Mouse (Mus musculus): Measurements from ENCODE around the gene Dock9. TPM values are rescaled to one million over a fixed set of nuclear protein-coding genes. Genes with fewer than 3 reads are reported as not detected.
"Not testable (repeated sequence)": the region's sequence is repeated elsewhere in the genome, so short reads cannot be mapped to it uniquely, and the experiment has no call there.

The Dock9 gene
- total and polyA plus RNA-seq, 3 experiments = 19.8 to 25.7 (median 24.0) TPM

DNA sequence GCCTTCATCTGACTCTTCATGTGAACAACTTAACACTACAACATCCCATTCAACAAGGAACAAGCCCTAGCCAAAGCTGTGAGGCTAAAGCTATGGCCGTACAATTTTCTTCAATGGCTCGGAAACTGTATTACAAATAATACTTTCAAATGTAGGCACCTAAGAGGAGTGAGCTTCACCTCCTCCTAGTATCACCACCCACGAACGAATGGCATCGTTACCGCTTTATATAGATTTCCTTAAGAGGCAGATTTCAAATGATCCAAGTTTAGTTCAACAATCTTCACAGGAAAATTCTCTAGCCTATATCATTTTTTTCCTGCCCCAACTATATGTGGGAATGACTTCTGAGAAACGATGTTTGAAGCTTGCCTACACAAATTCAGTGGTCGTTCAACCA is 165.7 kb downstream of the Dock9 start:
- H3K4me1 ChIP-seq (ENCODE audit: control insufficient read depth, insufficient read depth, low read length) = peaks cover 3% of the 10 kb centered on the region
- no peak for DNase-seq
- H3K79me2 ChIP-seq (replicated peaks; ENCODE audit: control insufficient read depth, insufficient read depth, low read length) = no peaks in the 10 kb centered on the region
- no peaks in the 10 kb centered on the region for H3K36me3 ChIP-seq (ENCODE audit: control insufficient read depth, insufficient read depth, low read length)
- WGBS = 94% methylated on average over 8 of the region's 8 CpGs
- H3K9ac ChIP-seq (ENCODE audit: low read depth, low read length) = no peak overlapping the region
- no peaks in the 10 kb centered on the region for H3K27me3 ChIP-seq (ENCODE audit: control insufficient read depth, insufficient read depth, low read length)
- H3K27ac ChIP-seq = no peak overlapping the region
- no peak for TF ChIP-seq EP300 (IDR thresholded peaks at IDR 0.05; ENCODE audit: insufficient read depth, low read depth, low read length)
- TF ChIP-seq POLR2A (IDR thresholded peaks at IDR 0.05; ENCODE audit: insufficient read depth, low read depth, low read length) = no peak
- no peak for TF ChIP-seq CTCF (IDR thresholded peaks at IDR 0.05)
- intact Hi-C loops (cut with DNase I) = no loop called here
- H3K4me3 ChIP-seq = no peak overlapping the region

GRCm38 (mm10) chr14:121626741-121627140 is 170.9 kb downstream of the Dock9 start:
- Histone ChIP-seq H3K36me3 (ENCODE audit: control insufficient read depth, insufficient read depth, low read length) (no peaks in the 10 kb centered on the region), H3K4me3 (no peak overlapping the region), H3K9ac (ENCODE audit: low read depth, low read length) (no peak overlapping the region), H3K27me3 (ENCODE audit: control insufficient read depth, insufficient read depth, low read length) (no peaks in the 10 kb centered on the region), H3K79me2 (replicated peaks; ENCODE audit: control insufficient read depth, insufficient read depth, low read length) (no peaks in the 10 kb centered on the region), H3K27ac (no peak overlapping the region), H3K4me1 (ENCODE audit: control insufficient read depth, insufficient read depth, low read length) (no peaks in the 10 kb centered on the region)
- no peak for DNase-seq
- intact Hi-C loops (cut with DNase I) = no loop called here
- TF ChIP-seq POLR2A (IDR thresholded peaks at IDR 0.05; ENCODE audit: insufficient read depth, low read depth, low read length) (no peak), EP300 (IDR thresholded peaks at IDR 0.05; ENCODE audit: insufficient read depth, low read depth, low read length) (no peak), CTCF (IDR thresholded peaks at IDR 0.05) (no peak)
- WGBS = 67% methylated on average over 12 of the region's 12 CpGs

GRCm38 (mm10) chr14:121623996-121624542 is 173.6 kb downstream of the Dock9 start:
- intact Hi-C loops (cut with DNase I); H3K9ac ChIP-seq (ENCODE audit: low read depth, low read length); H3K36me3 ChIP-seq (ENCODE audit: control insufficient read depth, insufficient read depth, low read length); H3K27ac ChIP-seq; H3K79me2 ChIP-seq (replicated peaks; ENCODE audit: control insufficient read depth, insufficient read depth, low read length); DNase-seq; H3K4me1 ChIP-seq (ENCODE audit: control insufficient read depth, insufficient read depth, low read length); H3K27me3 ChIP-seq (ENCODE audit: control insufficient read depth, insufficient read depth, low read length); H3K4me3 ChIP-seq: not testable (repeated sequence)
- WGBS = 87% methylated on average over 6 of the region's 6 CpGs

DNA sequence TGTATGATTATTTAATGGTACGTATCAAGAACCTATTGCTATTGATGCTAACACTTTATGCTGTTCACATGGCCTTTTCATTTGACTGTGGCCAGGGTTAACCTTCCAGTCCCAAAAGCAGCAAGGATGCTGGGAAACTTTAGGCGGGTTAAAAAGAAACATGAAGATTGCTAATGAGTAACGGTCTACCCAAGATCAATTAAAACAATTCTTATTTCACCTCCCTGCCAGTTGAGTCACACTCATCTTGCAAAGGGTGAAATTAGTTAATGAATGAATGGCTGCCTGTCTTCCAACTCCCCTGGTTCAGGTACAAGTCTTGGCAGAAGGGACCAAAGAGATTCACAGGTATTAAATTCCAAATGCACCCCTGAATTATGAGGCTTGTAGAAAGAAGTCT is 175.8 kb downstream of the Dock9 start:
- no peak overlapping the region for H3K27ac ChIP-seq
- no peaks in the 10 kb centered on the region for H3K27me3 ChIP-seq (ENCODE audit: control insufficient read depth, insufficient read depth, low read length)
- no peaks in the 10 kb centered on the region for H3K79me2 ChIP-seq (replicated peaks; ENCODE audit: control insufficient read depth, insufficient read depth, low read length)
- H3K9ac ChIP-seq (ENCODE audit: low read depth, low read length) = no peak overlapping the region
- no peaks in the 10 kb centered on the region for H3K4me1 ChIP-seq (ENCODE audit: control insufficient read depth, insufficient read depth, low read length)
- intact Hi-C loops (cut with DNase I) = no loop called here
- H3K4me3 ChIP-seq = no peak overlapping the region
- H3K36me3 ChIP-seq (ENCODE audit: control insufficient read depth, insufficient read depth, low read length) = no peaks in the 10 kb centered on the region
- DNase-seq = no peak
- no peak for TF ChIP-seq CTCF (IDR thresholded peaks at IDR 0.05)
- TF ChIP-seq EP300 (IDR thresholded peaks at IDR 0.05; ENCODE audit: insufficient read depth, low read depth, low read length) = no peak
- no peak for TF ChIP-seq POLR2A (IDR thresholded peaks at IDR 0.05; ENCODE audit: insufficient read depth, low read depth, low read length)
- WGBS = 97% methylated on average over 3 of the region's 3 CpGs

- TF ChIP-seq EP300 (IDR thresholded peaks at IDR 0.05; ENCODE audit: insufficient read depth, low read depth, low read length) (no peak), CTCF (IDR thresholded peaks at IDR 0.05) (no peak), POLR2A (IDR thresholded peaks at IDR 0.05; ENCODE audit: insufficient read depth, low read depth, low read length) (no peak)
- Histone ChIP-seq H3K27me3 (ENCODE audit: control insufficient read depth, insufficient read depth, low read length) (no peaks in the 10 kb centered on the region), H3K36me3 (ENCODE audit: control insufficient read depth, insufficient read depth, low read length) (no peaks in the 10 kb centered on the region), H3K79me2 (replicated peaks; ENCODE audit: control insufficient read depth, insufficient read depth, low read length) (no peaks in the 10 kb centered on the region), H3K27ac (no peak overlapping the region), H3K4me3 (no peak overlapping the region), H3K4me1 (ENCODE audit: control insufficient read depth, insufficient read depth, low read length) (no peaks in the 10 kb centered on the region), H3K9ac (ENCODE audit: low read depth, low read length) (no peak overlapping the region)
- DNase-seq = no peak
- 75% methylated on average over 3 of the region's 3 CpGs for WGBS
- intact Hi-C loops (cut with DNase I) = no loop called here
Observed at GRCm38 (mm10) chr14:121620567-121620966, 177.1 kb downstream of the Dock9 start.

GRCm38 (mm10) chr14:121620157-121620556 is 177.5 kb downstream of the Dock9 start:
- Histone ChIP-seq H3K79me2 (replicated peaks; ENCODE audit: control insufficient read depth, insufficient read depth, low read length) (no peaks in the 10 kb centered on the region), H3K27me3 (ENCODE audit: control insufficient read depth, insufficient read depth, low read length) (no peaks in the 10 kb centered on the region), H3K27ac (no peak overlapping the region), H3K9ac (ENCODE audit: low read depth, low read length) (no peak overlapping the region), H3K36me3 (ENCODE audit: control insufficient read depth, insufficient read depth, low read length) (no peaks in the 10 kb centered on the region), H3K4me3 (no peak overlapping the region), H3K4me1 (ENCODE audit: control insufficient read depth, insufficient read depth, low read length) (no peaks in the 10 kb centered on the region)
- 98% methylated on average over 7 of the region's 7 CpGs for WGBS
- TF ChIP-seq CTCF (IDR thresholded peaks at IDR 0.05) = peak; percentile 52
- no peak for TF ChIP-seq EP300 (IDR thresholded peaks at IDR 0.05; ENCODE audit: insufficient read depth, low read depth, low read length)
- no peak for TF ChIP-seq POLR2A (IDR thresholded peaks at IDR 0.05; ENCODE audit: insufficient read depth, low read depth, low read length)
- no peak for DNase-seq
- intact Hi-C loops (cut with DNase I) = no loop called here
